Mouse (Mus musculus): Measurements from ENCODE around the gene Bmpr1a. TPM values are rescaled to one million over a fixed set of nuclear protein-coding genes. Genes with fewer than 3 reads are reported as not detected.
A peak's percentile ranks its signal among the peaks of the same experiment; 100 is the strongest.

The Bmpr1a gene
- polyA plus RNA-seq, 1 experiment from 2014 or later = 49.5 TPM

- no peak overlapping the region for H3K4me2 ChIP-seq
- no peak for ATAC-seq (ENCODE audit: low FRiP score)
Measured at GRCm38 (mm10) chr14:34471591-34471990, 31.6 kb downstream of the Bmpr1a start.

GRCm38 (mm10) chr14:34466291-34466690 lies 36.9 kb downstream of the Bmpr1a start:
- no peak overlapping the region for H3K27ac ChIP-seq
- no peak overlapping the region for H3K9ac ChIP-seq
- H3K27me3 ChIP-seq = no peaks in the 10 kb centered on the region
- ATAC-seq (ENCODE audit: low FRiP score) = no peak
- WGBS = 75% methylated on average over 3 of the region's 3 CpGs
- H3K4me3 ChIP-seq (replicated peaks) = no peak overlapping the region
- no peak overlapping the region for H3K4me2 ChIP-seq
- H3K9me3 ChIP-seq = no peaks in the 10 kb centered on the region
- no peaks in the 10 kb centered on the region for H3K4me1 ChIP-seq
- no peaks in the 10 kb centered on the region for H3K36me3 ChIP-seq (replicated peaks)

More at GRCm38 (mm10) chr14:34471591-34471990, 31.6 kb downstream of the Bmpr1a start:
- no peaks in the 10 kb centered on the region for H3K4me1 ChIP-seq
- no peak overlapping the region for H3K4me3 ChIP-seq (replicated peaks)
- H3K27me3 ChIP-seq = no peaks in the 10 kb centered on the region
- H3K36me3 ChIP-seq (replicated peaks) = no peaks in the 10 kb centered on the region
- no peak overlapping the region for H3K27ac ChIP-seq
- no peak overlapping the region for H3K9ac ChIP-seq
- no peaks in the 10 kb centered on the region for H3K9me3 ChIP-seq

GRCm38 (mm10) chr14:34459386-34459785 lies 43.8 kb downstream of the Bmpr1a start:
- Histone ChIP-seq H3K27ac (no peak overlapping the region), H3K27me3 (no peaks in the 10 kb centered on the region), H3K36me3 (replicated peaks) (no peaks in the 10 kb centered on the region), H3K4me2 (no peak overlapping the region), H3K4me3 (replicated peaks) (no peak overlapping the region), H3K9ac (no peak overlapping the region), H3K4me1 (peaks cover 4% of the 10 kb centered on the region), H3K9me3 (no peaks in the 10 kb centered on the region)
- ATAC-seq (ENCODE audit: low FRiP score) = no peak
- WGBS = 97% methylated on average over 2 of the region's 2 CpGs

- ATAC-seq (ENCODE audit: low FRiP score) = 0 out of 2 replicates have a peak, but pooled peaks have one; percentile 44
- no peak overlapping the region for H3K4me3 ChIP-seq (replicated peaks)
- no peak overlapping the region for H3K4me2 ChIP-seq
- no peak overlapping the region for H3K27ac ChIP-seq
- 89% methylated on average over 1 of the region's 1 CpGs for WGBS
- no peak overlapping the region for H3K9ac ChIP-seq
- H3K4me1 ChIP-seq = peaks cover 9% of the 10 kb centered on the region
- H3K9me3 ChIP-seq = no peaks in the 10 kb centered on the region
- H3K27me3 ChIP-seq = no peaks in the 10 kb centered on the region
- H3K36me3 ChIP-seq (replicated peaks) = no peaks in the 10 kb centered on the region
Measured at GRCm38 (mm10) chr14:34458880-34459279, 44.3 kb downstream of the Bmpr1a start.

GRCm38 (mm10) chr14:34454282-34454681 lies 48.9 kb downstream of the Bmpr1a start:
- H3K36me3 ChIP-seq (replicated peaks) = no peaks in the 10 kb centered on the region
- 43% methylated on average over 3 of the region's 3 CpGs for WGBS
- no peak for ATAC-seq (ENCODE audit: low FRiP score)

GRCm38 (mm10) chr14:34453648-34454047 lies 49.5 kb downstream of the Bmpr1a start:
- 7% methylated on average over 6 of the region's 6 CpGs for WGBS
- peaks cover 25% of the 10 kb centered on the region for H3K4me1 ChIP-seq
- no peaks in the 10 kb centered on the region for H3K9me3 ChIP-seq
- peak; percentile 76; the same call in 1 of the 2 replicates for ATAC-seq (ENCODE audit: low FRiP score)
- H3K4me3 ChIP-seq (replicated peaks) = no peak overlapping the region
- no peaks in the 10 kb centered on the region for H3K36me3 ChIP-seq (replicated peaks)
- H3K27ac ChIP-seq = peak overlapping the region; percentile 81
- H3K27me3 ChIP-seq = no peaks in the 10 kb centered on the region
- H3K9ac ChIP-seq = no peak overlapping the region
- H3K4me2 ChIP-seq = peak overlapping the region; percentile 21; the same call in 1 of the 2 replicates

More at GRCm38 (mm10) chr14:34454282-34454681, 48.9 kb downstream of the Bmpr1a start:
- no peaks in the 10 kb centered on the region for H3K27me3 ChIP-seq
- H3K9ac ChIP-seq = no peak overlapping the region
- H3K4me2 ChIP-seq = 0 out of 2 replicates have a peak overlapping the region, but pooled peaks have one; percentile 21
- H3K9me3 ChIP-seq = no peaks in the 10 kb centered on the region
- peaks cover 25% of the 10 kb centered on the region for H3K4me1 ChIP-seq
- H3K27ac ChIP-seq = peak overlapping the region; percentile 81
- H3K4me3 ChIP-seq (replicated peaks) = no peak overlapping the region

GRCm38 (mm10) chr14:34451872-34452271 lies 51.3 kb downstream of the Bmpr1a start:
- Histone ChIP-seq H3K9ac (no peak overlapping the region), H3K36me3 (replicated peaks) (peaks cover 8% of the 10 kb centered on the region)
- no peak for ATAC-seq (ENCODE audit: low FRiP score)

GRCm38 (mm10) chr14:34450451-34450850 lies 52.7 kb downstream of the Bmpr1a start:
- peaks cover 25% of the 10 kb centered on the region for H3K4me1 ChIP-seq
- H3K36me3 ChIP-seq (replicated peaks) = peaks cover 13% of the 10 kb centered on the region
- 98% methylated on average over 5 of the region's 5 CpGs for WGBS
- no peak overlapping the region for H3K4me2 ChIP-seq
- H3K27me3 ChIP-seq = no peaks in the 10 kb centered on the region
- no peak overlapping the region for H3K4me3 ChIP-seq (replicated peaks)
- no peak for ATAC-seq (ENCODE audit: low FRiP score)
- H3K27ac ChIP-seq = no peak overlapping the region
- H3K9ac ChIP-seq = no peak overlapping the region
- no peaks in the 10 kb centered on the region for H3K9me3 ChIP-seq

More at GRCm38 (mm10) chr14:34451872-34452271, 51.3 kb downstream of the Bmpr1a start:
- H3K4me3 ChIP-seq (replicated peaks) = no peak overlapping the region
- no peak overlapping the region for H3K27ac ChIP-seq
- H3K4me1 ChIP-seq = peaks cover 25% of the 10 kb centered on the region
- no peaks in the 10 kb centered on the region for H3K9me3 ChIP-seq
- H3K27me3 ChIP-seq = no peaks in the 10 kb centered on the region
- H3K4me2 ChIP-seq = no peak overlapping the region

GRCm38 (mm10) chr14:34449807-34450206 lies 53.3 kb downstream of the Bmpr1a start:
- H3K27me3 ChIP-seq = no peaks in the 10 kb centered on the region
- H3K4me3 ChIP-seq (replicated peaks) = no peak overlapping the region
- H3K4me2 ChIP-seq = no peak overlapping the region
- H3K27ac ChIP-seq = no peak overlapping the region
- ATAC-seq (ENCODE audit: low FRiP score) = no peak
- peaks cover 13% of the 10 kb centered on the region for H3K36me3 ChIP-seq (replicated peaks)
- 75% methylated on average over 9 of the region's 9 CpGs for WGBS
- H3K9me3 ChIP-seq = no peaks in the 10 kb centered on the region
- no peak overlapping the region for H3K9ac ChIP-seq
- peaks cover 23% of the 10 kb centered on the region for H3K4me1 ChIP-seq

- Histone ChIP-seq H3K36me3 (replicated peaks) (peaks cover 16% of the 10 kb centered on the region), H3K27ac (no peak overlapping the region), H3K4me1 (peaks cover 11% of the 10 kb centered on the region), H3K9ac (no peak overlapping the region), H3K9me3 (no peaks in the 10 kb centered on the region), H3K4me2 (no peak overlapping the region), H3K27me3 (no peaks in the 10 kb centered on the region), H3K4me3 (replicated peaks) (no peak overlapping the region)
- ATAC-seq (ENCODE audit: low FRiP score) = no peak
Measured at GRCm38 (mm10) chr14:34448398-34448797, 54.7 kb downstream of the Bmpr1a start.

- H3K27ac ChIP-seq = no peak overlapping the region
Measured at GRCm38 (mm10) chr14:34447659-34448058, 55.5 kb downstream of the Bmpr1a start.

GRCm38 (mm10) chr14:34446624-34447023 lies 56.5 kb downstream of the Bmpr1a start:
- Histone ChIP-seq H3K4me3 (replicated peaks) (no peak overlapping the region), H3K9ac (no peak overlapping the region), H3K4me2 (no peak overlapping the region), H3K4me1 (peaks cover 8% of the 10 kb centered on the region; the same call in 1 of the 2 replicates), H3K27ac (no peak overlapping the region), H3K27me3 (no peaks in the 10 kb centered on the region), H3K36me3 (replicated peaks) (peaks cover 30% of the 10 kb centered on the region), H3K9me3 (no peaks in the 10 kb centered on the region)
- ATAC-seq (ENCODE audit: low FRiP score) = no peak
- 96% methylated on average over 6 of the region's 6 CpGs for WGBS

More at GRCm38 (mm10) chr14:34447659-34448058, 55.5 kb downstream of the Bmpr1a start:
- Histone ChIP-seq H3K4me1 (peaks cover 8% of the 10 kb centered on the region; the same call in 1 of the 2 replicates), H3K9me3 (no peaks in the 10 kb centered on the region), H3K4me3 (replicated peaks) (no peak overlapping the region), H3K4me2 (no peak overlapping the region), H3K27me3 (no peaks in the 10 kb centered on the region), H3K36me3 (replicated peaks) (peaks cover 24% of the 10 kb centered on the region), H3K9ac (no peak overlapping the region)
- no peak for ATAC-seq (ENCODE audit: low FRiP score)
- 86% methylated on average over 4 of the region's 4 CpGs for WGBS

- no peak overlapping the region for H3K4me2 ChIP-seq
- no peak overlapping the region for H3K9ac ChIP-seq
- no peak for ATAC-seq (ENCODE audit: low FRiP score)
- H3K4me3 ChIP-seq (replicated peaks) = no peak overlapping the region
- 94% methylated on average over 3 of the region's 3 CpGs for WGBS
- H3K9me3 ChIP-seq = no peaks in the 10 kb centered on the region
- H3K36me3 ChIP-seq (replicated peaks) = peaks cover 36% of the 10 kb centered on the region
- H3K27ac ChIP-seq = no peak overlapping the region
- peaks cover 8% of the 10 kb centered on the region; the same call in 1 of the 2 replicates for H3K4me1 ChIP-seq
- H3K27me3 ChIP-seq = no peaks in the 10 kb centered on the region
Measured at GRCm38 (mm10) chr14:34445348-34445747, 57.8 kb downstream of the Bmpr1a start.

All from forebrain, embryonic 12.5 days (tissue).